Mouse (Mus musculus) left cerebral cortex, adult 2 months (tissue): Measurements from ENCODE around the gene Akap17b. TPM values are rescaled to one million over a fixed set of nuclear protein-coding genes. Genes with fewer than 3 reads are reported as not detected.
"Not testable (repeated sequence)": the region's sequence is repeated elsewhere in the genome, so short reads cannot be mapped to it uniquely, and the experiment has no call there.

ENCODE experiments used
- DNase-seq, 2 experiments: peaks; one replicate each; pipeline ENCODE4 v3.0.0; 2021 to 2022; ENCODE audit warnings: low spot score in 2 of 2, mixed read lengths in 1 of 2; ENCODE audit errors: extremely low spot score in 1 of 2
- H3K27ac ChIP-seq: fragments of 200-600 bp; 2 replicates; pipeline ENCODE4 v1.8.1; 2022
- H3K4me3 ChIP-seq: fragments of 200-600 bp; 2 replicates; pipeline ENCODE4 v1.8.1; 2022
- CTCF ChIP-seq: fragments of 200-600 bp; IDR thresholded peaks from 2 replicates; pipeline ENCODE4 v1.8.1; 2022; ENCODE audit warnings: antibody characterized with exemption, mild to moderate bottlenecking, moderate library complexity
- intact Hi-C: fragments of 180-260 bp; cut with DNase I; formaldehyde crosslinking; loops from one replicate; pipeline ENCODE4 v1.15.1; 2025
- total RNA-seq, 2 experiments: library from RNA; stranded (reverse); gene quantifications; 2 replicates each; pipeline ENCODE4 v1.2.3; 2021

The Akap17b gene
- total RNA-seq, 2 experiments from 2014 or later = 12.3 to 13.1 TPM

DNA sequence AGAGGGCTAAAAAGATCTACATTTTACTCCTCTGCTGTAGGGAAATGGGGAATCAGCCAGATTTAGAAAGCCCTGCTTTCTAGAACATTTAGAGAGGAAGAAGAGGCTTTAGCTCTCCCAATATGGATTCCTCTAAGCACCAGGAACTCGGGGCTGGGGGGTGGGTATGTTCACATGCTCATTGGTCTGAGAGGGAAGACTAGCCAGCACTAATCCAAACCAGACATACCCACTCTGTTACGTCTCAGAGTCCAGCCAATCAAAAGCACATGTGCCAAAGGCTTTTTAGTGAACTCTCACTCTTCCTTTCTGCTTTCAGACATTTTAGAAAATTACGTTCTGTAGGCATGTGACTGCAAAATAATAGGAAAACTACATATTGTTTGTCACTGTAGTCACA lies 45.5 kb downstream of the Akap17b start:
- H3K27ac ChIP-seq = no peak overlapping the region
- no peak for TF ChIP-seq CTCF
- peak overlapping the region; percentile 66 for H3K4me3 ChIP-seq
- intact Hi-C loops = no loop called here
- no peak for DNase-seq

DNA sequence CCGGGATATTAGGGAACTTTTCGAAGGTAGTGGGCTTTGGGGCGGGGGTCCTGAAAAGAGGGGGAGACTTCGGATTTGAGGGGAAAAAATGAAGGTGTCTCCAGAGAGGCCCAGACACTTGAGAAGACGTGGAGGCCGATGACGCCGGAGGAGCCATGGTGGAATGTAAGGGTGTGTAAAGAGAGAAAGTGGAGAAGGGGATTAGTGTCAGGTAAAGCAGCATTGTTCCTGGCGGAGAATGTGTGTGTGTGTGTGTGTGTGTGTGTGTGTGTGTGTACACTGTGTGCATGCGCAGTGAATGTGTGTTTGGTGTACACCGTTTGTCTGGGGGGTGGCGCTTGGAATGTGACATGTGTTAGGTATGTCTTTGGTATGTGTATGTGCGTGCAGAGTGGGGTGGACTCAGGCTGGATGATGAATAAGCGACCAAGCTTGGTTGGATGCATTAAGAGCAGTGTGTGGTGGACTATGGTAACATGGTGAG lies 46.3 kb downstream of the Akap17b start:
- peak; percentile 19 to 20 for DNase-seq
- TF ChIP-seq CTCF = no peak
- intact Hi-C loops = no loop called here
- peak overlapping the region; percentile 85 for H3K27ac ChIP-seq
- peak overlapping the region; percentile 66 for H3K4me3 ChIP-seq

DNA sequence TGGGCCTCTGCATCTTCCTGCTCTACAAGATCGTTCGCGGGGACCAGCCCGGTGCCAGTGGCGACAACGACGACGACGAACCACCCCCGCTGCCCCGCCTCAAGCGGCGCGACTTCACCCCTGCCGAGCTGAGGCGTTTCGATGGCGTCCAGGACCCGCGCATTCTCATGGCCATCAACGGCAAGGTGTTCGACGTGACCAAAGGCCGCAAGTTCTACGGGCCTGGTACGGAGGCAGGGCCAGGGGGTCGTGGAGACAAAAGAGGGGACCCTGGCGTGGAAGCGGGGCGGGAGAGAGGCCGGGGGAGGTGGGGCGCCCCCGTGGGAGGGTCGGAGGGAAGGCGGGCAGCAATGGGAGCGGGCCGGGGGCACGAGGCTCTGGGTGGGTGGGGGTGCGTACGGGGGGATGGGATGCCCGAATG lies 46.8 kb downstream of the Akap17b start:
- Histone ChIP-seq H3K27ac (peak overlapping the region; percentile 85), H3K4me3 (peak overlapping the region; percentile 66)
- no peak for TF ChIP-seq CTCF
- intact Hi-C loops = no loop called here
- no peak for DNase-seq

DNA sequence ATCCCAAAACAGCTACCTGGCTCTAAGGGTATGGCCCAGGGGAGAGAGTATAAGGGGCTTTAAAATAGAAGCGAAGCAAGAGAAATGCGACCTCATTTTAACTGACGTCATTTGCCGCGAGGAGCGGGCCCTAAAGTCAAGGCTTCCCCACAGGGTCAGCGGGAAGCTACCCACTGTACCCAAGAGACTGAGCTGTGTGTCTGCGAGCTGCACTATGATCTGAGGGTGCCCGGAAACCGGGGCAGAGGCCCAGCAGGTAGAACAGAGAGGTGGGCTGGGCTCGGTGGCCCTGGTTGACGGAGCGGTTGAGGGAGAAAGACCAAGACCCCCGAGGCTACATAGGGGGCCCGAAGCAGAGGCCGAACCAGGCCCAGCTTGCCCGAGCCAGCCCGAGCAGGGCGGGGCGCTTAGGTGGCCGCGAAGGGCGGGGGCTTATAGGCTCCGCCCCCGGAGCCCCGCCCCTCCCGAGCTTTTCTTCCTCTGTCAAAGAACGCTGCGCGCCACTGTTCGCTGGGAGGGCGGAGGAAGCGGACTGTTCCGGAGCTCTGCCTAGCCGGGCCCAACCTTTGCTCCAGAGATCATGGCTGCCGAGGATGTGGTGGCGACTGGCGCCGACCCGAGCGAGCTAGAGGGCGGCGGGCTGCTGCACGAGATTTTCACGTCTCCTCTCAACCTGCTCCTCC lies 47.3 kb downstream of the Akap17b start, which contains the start of gene Pgrmc1:
TSS of gene Pgrmc1 (plus strand) at position 500 of the 683 bp plus-strand sequence.
- intact Hi-C loops = no loop called here
- peak within 1 kb of the TSS; percentile 85 for H3K27ac ChIP-seq
- H3K4me3 ChIP-seq = peak within 1 kb of the TSS; percentile 66
- peak; percentile 78 to 79 for DNase-seq
- TF ChIP-seq CTCF = no peak

DNA sequence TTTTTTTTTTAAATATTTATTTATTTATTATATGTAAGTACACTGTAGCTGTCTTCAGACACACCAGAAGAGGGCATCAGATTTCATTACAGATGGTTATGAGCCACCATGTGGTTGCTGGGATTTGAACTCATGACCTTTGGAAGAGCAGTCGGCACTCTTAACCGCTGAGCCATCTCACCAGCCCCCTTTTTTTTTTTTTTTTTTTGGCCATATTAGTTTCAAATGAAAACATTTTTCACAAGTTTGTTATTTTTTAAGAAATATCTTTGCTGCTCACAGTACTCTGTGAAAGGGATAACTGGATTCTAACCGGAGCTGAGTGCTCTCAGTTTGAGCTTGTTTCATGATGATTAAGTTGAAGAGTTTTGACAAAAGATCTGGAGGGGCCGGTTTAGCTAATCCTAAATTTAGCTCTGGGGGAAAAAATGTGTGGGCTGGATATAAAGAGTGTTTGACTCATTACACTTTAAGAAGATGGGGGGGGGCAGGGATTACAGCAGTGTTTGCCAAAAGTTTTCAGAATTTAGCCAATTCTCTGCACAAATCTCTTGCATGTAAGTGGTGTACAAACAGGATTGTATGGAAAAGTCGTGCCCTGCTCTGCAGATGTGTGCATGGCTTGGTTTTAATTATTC lies 48.6 kb downstream of the Akap17b start:
- intact Hi-C loops, H3K27ac ChIP-seq, DNase-seq, H3K4me3 ChIP-seq: not testable (repeated sequence)

DNA sequence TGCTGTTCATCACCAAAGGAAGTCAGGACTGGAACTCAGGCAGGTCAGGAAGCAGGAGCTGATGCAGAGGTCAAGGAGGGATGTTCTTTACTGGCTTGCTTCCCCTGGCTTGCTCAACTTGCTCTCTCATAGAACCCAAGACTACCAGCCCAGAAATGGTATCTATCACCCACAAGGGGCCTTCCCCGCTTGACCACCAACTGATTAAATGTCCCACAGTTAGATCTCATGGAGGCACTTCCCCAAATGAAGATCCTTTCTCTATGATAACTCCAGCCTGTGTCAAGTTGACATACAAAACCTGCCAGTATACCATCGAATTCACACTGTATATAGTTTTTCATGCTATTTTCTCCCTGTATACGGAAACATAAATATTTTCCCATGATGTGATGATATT lies 49.9 kb downstream of the Akap17b start:
- intact Hi-C loops = no loop called here
- DNase-seq = no peak
- H3K4me3 ChIP-seq = no peak overlapping the region
- no peak for TF ChIP-seq CTCF
- H3K27ac ChIP-seq = no peak overlapping the region

DNA sequence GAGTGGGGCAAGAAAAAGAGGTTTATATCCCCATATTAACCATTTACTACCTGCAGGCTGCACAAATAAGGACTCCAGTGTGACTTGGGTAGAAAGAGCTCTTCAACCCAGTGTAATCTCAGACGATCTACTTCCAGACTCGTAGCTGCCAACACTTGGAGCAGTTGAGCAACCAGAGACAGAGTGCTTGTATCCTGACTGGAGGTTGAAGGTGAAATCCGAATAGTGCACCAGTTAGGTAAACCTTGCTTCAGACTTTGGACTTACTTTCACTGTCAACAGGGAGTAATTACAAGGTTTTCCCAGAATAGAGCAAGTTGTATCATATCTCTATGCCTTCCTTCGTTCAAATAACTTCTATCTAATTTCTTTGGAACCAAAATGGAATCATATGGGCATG lies 53.7 kb downstream of the Akap17b start:
- no peak for TF ChIP-seq CTCF
- DNase-seq = no peak
- Histone ChIP-seq H3K4me3 (no peak overlapping the region), H3K27ac (no peak overlapping the region)
- intact Hi-C loops = no loop called here

DNA sequence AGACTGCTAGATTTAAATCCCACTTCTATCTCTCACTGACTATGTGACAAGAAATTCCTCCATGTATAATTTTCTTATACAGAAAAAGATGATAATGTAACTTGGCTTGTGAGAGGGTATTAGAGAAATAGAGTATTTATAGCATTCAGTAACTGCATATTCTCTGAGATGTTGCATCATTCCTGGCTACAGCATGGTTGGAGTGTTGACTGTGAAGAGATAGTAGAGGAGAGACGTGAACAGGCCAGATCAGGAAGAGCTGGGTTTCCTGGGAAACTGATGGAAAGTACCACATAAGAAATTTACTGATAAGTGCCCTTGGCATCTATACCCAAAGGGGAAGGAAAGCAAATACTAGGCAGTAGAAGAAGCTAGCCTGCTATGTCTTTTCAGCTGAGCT lies 54.1 kb downstream of the Akap17b start:
- no peak for DNase-seq
- intact Hi-C loops = no loop called here
- H3K27ac ChIP-seq = no peak overlapping the region
- H3K4me3 ChIP-seq = no peak overlapping the region
- TF ChIP-seq CTCF = no peak

DNA sequence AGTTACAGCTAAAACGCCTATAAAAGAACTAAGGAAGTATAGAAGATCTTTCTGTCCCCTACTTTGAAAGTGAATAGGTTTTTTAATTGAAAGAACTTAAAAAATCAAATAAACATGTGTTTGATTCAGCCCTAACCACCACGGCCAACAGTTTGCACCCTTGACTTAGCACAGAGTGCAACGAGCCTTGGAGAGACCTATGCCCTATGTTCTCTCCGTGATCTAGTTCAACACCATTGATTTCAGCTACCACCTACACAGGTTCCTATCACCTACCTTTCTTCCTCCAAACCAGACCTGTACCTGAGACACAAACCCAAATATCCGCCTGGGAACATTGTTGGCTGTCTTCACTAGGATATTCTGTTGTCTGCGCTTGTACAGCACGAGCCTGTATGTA lies 54.9 kb downstream of the Akap17b start:
- intact Hi-C loops = no loop called here
- DNase-seq = no peak
- Histone ChIP-seq H3K4me3 (no peak overlapping the region), H3K27ac (no peak overlapping the region)
- no peak for TF ChIP-seq CTCF

DNA sequence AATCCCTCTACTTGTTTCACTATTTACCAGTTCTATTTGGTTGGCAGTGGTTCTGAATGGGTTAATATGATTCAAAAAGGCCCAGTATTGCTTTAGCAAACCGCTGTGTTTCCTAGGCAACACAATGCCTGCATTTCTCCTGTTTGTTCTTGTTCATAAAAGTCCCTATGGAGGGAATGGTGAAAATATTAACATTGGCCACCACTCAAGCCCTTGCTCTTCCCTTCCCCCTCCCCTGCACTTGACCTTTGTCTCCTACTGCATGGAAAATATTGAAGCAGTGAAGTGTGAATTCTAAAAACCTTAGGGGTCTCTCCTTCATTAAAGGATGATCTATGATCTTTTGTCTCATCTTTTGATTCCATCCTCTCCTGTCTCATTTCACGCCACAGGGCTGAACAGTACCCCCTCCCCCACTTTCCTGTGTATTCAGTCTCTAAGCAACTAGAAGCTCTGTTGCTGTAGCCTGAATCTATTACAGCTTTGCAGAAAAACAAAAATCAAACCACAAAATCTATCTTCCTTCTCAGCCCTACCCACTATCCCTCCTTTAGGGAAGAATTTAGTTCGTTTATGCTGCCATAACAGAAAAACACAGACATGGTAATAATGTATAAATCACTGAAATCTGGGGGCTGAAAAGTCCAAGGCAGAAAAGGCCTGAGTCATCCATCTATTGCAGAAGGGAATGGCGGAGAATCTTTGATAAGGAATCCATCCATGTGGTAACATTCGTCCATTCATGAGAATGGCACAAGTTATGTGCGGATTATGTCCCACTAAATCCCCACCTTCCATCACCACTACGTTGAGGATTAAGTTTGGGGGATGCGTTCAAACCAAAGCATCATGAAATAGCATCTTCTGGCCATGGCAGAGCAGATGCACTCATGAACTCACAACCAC lies 57.6 kb downstream of the Akap17b start:
- H3K4me3 ChIP-seq = no peak overlapping the region
- H3K27ac ChIP-seq = peak overlapping the region; percentile 33
- intact Hi-C loops = no loop called here
- TF ChIP-seq CTCF = no peak
- peak in 1 of 2 experiments; percentile 11 for DNase-seq

DNA sequence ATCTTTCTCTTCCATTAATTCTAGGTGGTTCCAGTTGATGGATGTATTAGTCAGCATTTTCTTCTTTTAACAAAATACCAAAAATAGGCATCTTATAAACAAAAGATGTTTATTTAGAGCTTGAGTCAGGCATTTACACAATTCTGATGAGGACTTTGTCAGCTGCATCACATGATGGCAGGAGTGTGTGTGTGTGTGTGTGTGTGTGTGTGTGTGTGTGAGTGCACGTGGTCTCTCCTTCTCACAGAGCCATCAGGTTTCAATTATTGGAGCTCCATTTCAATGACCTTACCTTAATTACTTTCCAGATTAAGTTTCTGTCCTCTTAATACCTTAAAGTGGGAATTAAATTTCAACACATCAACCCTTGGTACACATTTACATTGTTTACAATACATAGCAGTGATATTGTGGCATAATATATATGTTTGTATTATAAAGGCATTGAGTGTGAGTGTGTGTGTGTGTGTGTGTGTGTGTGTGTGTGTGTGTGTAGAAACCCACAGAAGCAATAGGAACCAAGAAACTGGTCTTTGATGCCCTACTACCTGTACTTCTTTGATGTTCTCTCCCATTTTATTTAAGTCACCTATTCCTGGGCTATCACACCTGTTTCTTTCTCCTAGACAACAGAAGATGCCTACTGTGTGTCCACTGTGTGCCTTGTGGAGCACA lies 58.4 kb downstream of the Akap17b start:
- Histone ChIP-seq H3K4me3 (no peak overlapping the region), H3K27ac (no peak overlapping the region)
- no peak for DNase-seq
- intact Hi-C loops = no loop called here
- TF ChIP-seq CTCF = no peak
